Mouse (Mus musculus) thymus, postnatal 36 days (tissue): ENCODE data around the gene Mrtfb.
A peak's percentile ranks its signal among the peaks of the same experiment; 100 is the strongest.

Experiments
- DNase-seq, 2 experiments: peaks; one replicate each; pipeline ENCODE4 v3.0.0; 2022; ENCODE audit warnings: mixed read lengths in 2 of 2

Gene Mrtfb

DNA sequence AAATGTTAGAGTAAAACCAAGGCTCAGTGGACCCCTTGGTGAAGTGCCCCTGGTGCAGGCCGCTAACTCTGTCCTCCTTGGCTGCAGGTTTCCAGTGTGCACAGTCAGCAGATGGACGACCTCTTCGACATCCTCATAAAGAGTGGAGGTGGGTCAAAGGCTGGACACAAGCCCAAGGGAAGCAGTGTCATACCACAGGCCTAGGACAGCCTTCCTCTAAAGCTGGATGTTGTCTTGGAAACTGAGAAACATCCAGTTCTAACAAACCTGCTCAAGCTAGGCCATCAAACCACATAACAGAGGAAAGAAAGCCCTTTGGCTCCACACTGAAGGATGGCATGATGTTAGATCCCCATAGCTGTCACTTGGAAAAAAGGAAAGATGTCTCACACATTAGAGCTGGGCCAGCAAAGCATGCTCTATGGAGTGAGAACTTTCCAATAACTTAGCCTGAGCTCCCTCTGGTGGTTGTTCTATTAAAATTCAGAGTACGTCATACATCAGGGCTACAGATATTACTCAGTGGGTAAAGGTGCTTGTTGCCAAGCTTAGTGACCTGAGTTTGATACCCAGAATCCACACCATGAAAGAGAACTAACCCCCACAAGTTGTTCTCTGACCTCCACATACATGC lies 153.4 kb downstream of the Mrtfb start:
- no peak for DNase-seq

DNA sequence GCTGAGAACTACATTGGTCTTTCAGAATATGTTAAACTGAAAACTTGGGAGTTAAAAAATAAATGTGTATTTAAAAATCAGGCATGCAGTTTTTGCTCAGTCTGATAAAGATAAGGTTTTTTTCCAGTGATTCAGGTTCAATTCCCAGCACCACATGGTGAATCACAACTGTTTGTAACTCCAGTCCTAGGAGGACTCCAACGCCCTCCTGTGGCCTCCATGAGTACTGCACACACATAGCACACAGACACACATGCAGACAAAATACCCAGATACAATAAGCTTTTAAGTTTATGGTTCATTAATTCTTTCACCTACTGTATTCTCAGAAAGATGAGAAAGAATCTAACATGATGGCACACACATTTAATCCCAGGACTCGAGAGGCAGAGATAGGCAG lies 154.5 kb downstream of the Mrtfb start:
- no peak for DNase-seq

DNA sequence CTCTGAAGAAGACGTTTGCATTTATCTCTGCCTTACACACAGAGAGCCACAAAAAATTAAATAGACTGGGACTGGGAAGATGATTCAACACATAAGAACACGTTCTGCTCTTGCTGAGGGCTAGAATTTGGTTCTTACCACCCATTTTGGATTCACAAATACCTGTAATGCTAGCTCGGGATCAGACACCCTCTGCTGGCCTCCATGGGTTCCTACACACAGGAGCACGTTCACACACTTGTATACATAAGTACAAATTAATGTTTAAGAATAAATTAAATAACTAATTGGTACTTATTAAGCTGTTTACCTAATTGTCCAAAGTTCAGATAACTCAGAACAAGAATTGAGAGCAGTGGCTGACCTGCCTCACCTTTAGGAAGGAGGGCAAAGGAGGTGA lies 155.2 kb downstream of the Mrtfb start:
- DNase-seq = no peak

DNA sequence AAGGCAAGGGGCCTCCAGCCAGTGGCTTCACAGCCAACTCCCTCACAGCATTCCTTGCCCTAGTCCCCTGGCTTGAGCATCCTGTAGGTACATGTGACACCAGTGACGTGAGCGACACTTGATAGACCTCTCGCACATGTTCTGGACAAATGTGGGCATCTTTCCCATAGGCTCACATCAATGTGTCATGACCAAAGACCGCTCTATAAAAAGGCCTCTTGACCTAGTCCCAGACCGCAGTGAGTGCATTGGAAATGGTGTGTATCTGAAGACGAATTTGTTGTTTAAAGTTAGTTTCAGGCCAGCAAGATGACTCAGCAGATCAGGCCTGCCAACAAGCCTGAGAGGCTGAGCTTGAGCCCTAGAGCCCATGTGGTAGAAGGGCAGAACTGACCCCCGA lies 158.3 kb downstream of the Mrtfb start:
- DNase-seq = no peak

DNA sequence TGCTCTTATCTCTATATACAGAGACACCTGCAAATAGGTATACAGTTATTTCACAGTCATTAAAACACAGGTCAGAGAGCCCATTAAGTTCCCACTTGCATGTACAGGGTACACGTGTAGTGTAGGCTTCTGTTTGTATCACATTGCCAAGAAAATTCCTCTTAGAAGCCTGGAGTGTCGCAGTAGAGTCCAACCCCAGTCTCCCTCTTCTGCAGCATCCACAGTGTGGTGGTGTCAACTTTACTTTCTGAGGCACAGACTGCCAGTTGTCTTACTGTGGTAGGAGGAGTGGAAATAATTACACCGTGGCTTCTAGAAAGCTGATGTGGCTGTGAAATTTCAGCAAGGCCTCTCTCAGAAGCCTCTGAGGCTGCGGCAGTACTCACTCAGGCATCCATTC lies 158.7 kb downstream of the Mrtfb start:
- DNase-seq = no peak

DNA sequence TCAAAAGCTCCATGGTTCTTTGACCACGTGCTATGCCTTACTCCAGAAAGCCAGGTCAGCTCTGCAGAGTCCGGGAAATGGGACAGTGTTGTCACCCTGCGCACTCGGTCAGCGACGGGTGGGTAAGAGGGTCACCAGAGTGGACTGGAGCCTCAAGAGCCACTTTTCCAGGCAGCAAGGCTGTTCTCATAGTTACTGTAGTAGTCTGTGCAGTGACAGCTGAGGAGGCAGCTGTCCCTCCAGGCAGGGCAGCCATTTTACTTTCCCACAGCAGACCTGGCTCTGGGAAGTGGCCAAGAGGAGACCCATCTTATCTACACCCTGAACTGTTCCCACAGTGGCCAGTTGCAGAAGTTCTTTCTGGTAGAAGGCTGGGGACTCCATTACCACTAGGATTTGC lies 159.2 kb downstream of the Mrtfb start:
- no peak for DNase-seq

GRCm38 (mm10) chr16:13416465-13416864 lies 160.2 kb downstream of the Mrtfb start:
- DNase-seq = no peak

DNA sequence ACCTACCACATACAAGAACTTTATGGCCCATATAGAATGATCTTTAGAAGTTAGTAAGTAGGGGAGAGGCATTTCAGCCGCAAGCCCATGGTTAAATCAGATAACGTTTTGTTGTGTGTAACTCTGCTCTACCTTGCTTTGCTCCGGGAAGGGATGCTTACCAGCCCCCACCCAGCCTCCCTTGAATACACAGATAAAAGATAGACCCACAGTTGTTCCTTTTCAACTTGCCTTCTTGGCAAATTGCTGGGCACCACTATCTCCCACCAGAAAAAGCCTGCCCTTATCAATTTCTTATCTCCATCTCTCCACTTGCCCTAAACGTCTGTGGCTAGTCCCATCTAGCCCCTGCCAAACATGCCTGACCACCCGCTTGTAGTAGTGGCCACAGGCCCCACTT lies 161.6 kb downstream of the Mrtfb start:
- DNase-seq = no peak

GRCm38 (mm10) chr16:13419752-13420151 lies 163.5 kb downstream of the Mrtfb start:
- no peak for DNase-seq

GRCm38 (mm10) chr16:13422522-13422921 lies 166.2 kb downstream of the Mrtfb start:
- no peak for DNase-seq

- no peak for DNase-seq
Observed at GRCm38 (mm10) chr16:13423587-13424355, 167.5 kb downstream of the Mrtfb start.

GRCm38 (mm10) chr16:13425804-13426203 lies 169.5 kb downstream of the Mrtfb start:
- DNase-seq = no peak

DNA sequence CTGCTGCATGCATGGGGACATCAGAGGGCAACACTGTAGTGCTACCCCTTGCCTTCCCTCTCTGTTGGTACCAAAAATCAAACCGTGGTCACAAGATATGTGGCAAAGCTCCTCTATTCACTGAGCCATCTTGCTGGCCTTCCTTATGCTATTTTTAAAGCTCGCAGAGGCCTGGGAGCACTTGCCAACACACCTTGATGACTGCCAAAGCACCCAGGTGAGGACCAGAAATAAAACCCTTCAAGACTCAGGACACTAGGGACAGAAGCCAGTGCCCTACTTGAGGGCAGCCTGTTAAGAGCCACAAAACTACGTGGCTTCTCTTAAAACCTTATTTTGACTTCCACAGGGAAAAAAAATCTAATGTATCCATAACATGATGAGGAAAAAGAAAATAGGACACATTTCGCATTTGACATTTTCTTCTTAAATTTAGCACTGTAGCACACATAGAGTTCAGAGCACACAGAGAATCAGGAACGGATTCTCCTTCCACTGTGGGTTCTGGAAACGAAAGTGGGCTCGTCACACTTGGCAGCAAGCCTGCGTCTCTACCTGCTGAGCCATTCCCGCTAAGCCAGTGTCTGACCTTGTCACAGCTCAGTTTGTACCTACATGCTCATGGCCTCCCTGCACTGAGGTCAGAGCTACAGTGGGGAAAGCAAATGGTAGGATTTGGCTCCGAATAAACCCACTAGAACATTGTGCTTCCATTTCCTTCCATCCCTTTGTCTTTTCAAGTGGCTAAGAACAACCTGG lies 170.7 kb downstream of the Mrtfb start:
- DNase-seq = no peak

DNA sequence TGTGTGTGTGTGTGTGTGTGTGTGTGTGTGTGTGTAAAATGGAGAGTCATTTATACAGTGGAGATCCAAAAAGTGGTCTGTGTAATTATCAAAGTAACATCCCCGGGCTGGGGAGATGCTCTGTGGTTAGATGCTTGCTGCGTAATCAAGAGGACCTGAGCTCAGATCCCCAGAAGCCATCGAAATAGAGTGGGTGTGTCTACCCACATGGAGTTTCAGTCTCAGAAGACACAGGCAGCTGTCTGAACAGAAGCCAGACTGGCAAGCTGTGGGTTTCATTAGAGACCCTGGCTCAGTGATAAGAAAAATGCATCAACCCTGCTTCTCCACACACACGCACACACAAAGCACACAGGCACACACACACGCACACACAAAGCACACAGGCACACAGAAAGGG lies 171.8 kb downstream of the Mrtfb start:
- DNase-seq = no peak

GRCm38 (mm10) chr16:13428806-13429205 lies 172.5 kb downstream of the Mrtfb start:
- DNase-seq = no peak

- no peak for DNase-seq
Observed at GRCm38 (mm10) chr16:13429921-13430606, 173.8 kb downstream of the Mrtfb start.

DNA sequence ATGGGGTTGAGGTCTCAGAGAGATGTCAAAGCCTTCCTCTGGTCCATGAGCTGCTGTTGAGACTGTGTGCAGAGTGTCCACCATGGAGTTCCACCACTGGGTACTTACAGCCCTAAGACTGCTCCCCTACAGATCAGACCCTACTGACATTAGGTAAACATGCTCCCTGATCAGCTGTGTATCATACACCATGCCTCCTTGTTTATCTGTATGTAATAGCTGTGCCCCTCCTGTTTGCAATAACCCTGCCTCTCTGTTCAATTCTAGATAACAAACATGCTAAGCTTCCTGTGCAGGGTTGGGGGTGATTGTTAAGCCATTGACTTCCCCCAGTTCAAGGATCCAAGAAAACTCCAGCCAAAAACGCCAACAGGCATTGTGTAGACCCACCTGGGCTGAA lies 174.7 kb downstream of the Mrtfb start:
- DNase-seq = no peak

GRCm38 (mm10) chr16:13435627-13436026 lies 179.3 kb downstream of the Mrtfb start:
- no peak for DNase-seq

DNA sequence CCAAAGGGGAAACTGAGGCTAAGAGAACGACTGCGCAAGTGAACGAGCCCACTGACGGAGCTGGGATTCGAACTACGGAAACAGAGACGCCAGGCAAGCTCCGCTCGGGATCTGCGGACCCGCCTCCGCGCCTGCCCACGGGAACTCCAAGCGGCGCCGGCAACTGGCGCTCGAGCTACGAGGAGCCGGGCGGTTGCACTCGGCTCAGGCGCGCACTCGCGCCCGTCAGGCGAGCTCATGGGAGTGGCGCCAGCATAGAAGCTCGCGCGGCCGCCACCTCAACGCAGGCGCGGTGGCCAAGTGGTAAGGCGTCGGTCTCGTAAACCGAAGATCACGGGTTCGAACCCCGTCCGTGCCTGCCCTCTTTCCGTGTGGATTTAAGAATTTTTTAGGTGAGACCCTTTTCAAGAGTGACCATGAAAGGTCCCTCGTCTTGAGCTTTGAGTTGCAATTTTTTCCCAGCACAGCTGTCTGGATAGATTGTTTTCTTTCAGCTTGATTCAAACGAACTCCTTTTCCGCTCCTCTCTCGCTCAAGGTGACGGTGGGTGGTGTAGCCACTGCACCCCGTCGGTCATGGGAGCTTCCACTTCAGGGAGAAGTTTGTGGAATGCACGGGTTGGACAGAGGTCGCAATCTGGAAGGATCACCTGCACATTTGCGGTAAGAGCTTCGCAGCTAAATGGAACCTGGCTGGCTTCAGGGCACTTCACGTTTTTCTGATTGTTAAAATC lies 180.9 kb downstream of the Mrtfb start:
- peak; percentile 96 to 97 for DNase-seq

DNA sequence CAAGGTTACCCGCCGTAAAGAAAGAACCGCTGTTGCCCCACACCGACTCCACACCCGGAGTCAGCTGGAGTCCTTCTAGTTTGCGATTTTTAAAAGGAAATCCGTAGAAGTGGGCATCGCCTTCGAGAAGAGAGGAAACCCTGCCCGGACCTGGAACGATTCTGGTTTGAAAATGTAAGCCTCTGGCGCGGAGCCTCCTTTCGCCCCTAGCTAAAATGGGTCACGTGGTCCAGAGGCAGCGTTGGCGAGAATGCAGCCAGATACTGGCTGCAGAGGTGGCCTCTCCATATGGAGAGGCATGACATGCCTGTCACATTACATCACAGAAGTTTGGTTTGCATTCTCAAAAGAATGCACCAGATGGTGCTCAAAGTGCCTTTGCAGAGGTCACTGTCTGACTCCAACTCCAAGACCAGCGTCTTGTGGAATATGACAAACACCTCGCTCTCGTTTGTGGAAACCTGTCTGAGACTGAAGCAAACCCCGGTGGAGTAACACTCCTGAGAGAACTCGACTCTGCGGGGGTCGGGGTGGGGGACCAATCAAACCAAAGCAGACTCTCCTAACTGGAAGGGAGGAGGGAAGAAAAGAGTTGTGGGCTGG lies 181.6 kb downstream of the Mrtfb start:
- DNase-seq = peak; percentile 40 to 43

DNA sequence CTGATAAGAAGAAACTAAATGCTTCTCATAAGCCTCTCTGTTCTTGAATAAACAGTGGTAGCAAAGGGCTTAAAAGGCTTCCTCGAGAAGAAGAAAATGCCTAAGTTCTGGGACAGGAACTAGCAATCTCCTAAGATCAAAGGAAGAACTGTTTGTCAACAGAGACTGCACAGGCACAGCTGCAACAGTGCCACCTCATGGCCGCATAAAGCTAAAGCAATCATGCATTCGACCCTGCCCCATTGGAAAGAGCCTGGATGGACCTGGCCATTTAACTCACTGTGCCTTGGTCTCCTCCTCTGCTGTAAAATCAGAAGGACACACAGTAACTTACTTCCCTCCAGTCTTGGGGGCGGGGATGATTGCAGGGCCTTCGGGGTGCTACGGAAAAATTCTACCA lies 184.2 kb downstream of the Mrtfb start:
- peak; percentile 59 to 67 for DNase-seq

GRCm38 (mm10) chr16:13443764-13444163 lies 187.5 kb downstream of the Mrtfb start:
- no peak for DNase-seq
